Mouse (Mus musculus) forebrain, embryonic 12.5 days (tissue): Measurements from ENCODE around the gene Cox6a1. TPM values are rescaled to one million over a fixed set of nuclear protein-coding genes. Genes with fewer than 3 reads are reported as not detected.

Source experiments
- ATAC-seq: fragments of 200-750 bp; cut with Nextera tagmentation; 2 replicates; pipeline ENCODE4 v1.8.0; 2017; ENCODE audit warnings: moderate TSS enrichment; ENCODE audit not compliant: low FRiP score
- H3K27ac ChIP-seq: fragments of 300-500 bp; sonication (generic); 2 replicates; pipeline ENCODE4 v1.5.1; 2016; ENCODE audit warnings: mild to moderate bottlenecking
- H3K27me3 ChIP-seq: fragments of 300-500 bp; sonication (generic); 2 replicates; pipeline ENCODE4 v1.6.1; 2016; ENCODE audit warnings: mild to moderate bottlenecking
- H3K36me3 ChIP-seq: fragments of 300-500 bp; sonication (generic); replicated peaks from 2 replicates; pipeline ENCODE4 v1.6.1; 2016; ENCODE audit warnings: mild to moderate bottlenecking
- H3K4me1 ChIP-seq: fragments of 300-500 bp; sonication (generic); 2 replicates; pipeline ENCODE4 v1.6.1; 2016
- H3K4me2 ChIP-seq: fragments of 300-500 bp; sonication (generic); 2 replicates; pipeline ENCODE4 v1.6.1; 2016; ENCODE audit warnings: mild to moderate bottlenecking, moderate library complexity
- H3K4me3 ChIP-seq: fragments of 300-500 bp; sonication (generic); replicated peaks from 2 replicates; pipeline ENCODE4 v1.5.1; 2016; ENCODE audit warnings: mild to moderate bottlenecking
- H3K9ac ChIP-seq: fragments of 300-500 bp; sonication (generic); 2 replicates; pipeline ENCODE4 v1.6.1; 2016; ENCODE audit warnings: mild to moderate bottlenecking
- H3K9me3 ChIP-seq: fragments of 300-500 bp; sonication (generic); 2 replicates; pipeline ENCODE4 v1.6.1; 2016
- WGBS: fragments of 180-500 bp; shearing (Covaris S2); methylation state at CpG from one replicate; pipeline ENCODE4 v1.1.7; 2016; 5-methylcytosine and 5-hydroxymethylcytosine counted together
- polyA plus RNA-seq: library from polyadenylated mRNA; unstranded; fragments of >200 nt; fragmentation: Nextera tagmentation; extraction: Ambion mirVana; gene quantifications from 2 replicates; pipeline ENCODE4 v1.2.1, GENCODE M21; 2016

Cox6a1 gene
- polyA plus RNA-seq, 1 experiment from 2014 or later, result 759 TPM

DNA sequence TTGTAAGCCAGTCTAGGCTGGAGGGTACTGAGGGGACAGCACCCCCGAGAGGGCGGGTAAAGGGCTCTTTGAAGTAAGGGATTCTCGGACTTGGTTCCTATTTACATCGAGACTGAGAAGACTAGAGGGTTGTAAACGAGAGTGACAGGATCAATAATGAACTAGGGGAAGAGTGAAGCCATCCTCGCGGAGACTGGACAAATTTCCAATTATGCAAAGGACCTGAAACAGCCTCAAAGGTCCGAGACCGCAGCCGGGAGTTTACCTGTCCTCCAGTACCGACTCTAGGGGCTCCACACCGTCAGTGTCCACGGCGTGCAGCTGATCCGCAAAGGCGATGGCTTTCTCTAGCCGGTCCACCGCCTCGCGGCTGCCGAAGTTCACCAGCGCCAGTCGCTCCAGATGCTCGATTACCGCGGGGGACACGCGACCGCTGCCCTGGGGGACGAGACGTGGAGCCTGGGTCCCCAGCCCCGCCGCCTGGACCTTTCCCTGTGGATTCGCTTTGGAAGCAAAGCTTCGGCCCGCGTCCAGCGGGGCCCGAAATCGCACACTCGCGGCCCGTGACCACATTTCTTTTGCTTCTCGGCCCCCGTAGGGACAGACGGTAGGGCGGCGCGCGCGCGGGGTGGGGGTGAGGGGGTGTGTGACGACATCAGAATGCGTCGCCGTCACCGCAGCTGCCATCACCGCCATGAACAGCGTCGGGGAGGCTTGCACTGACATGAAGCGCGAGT, 8.0 kb downstream of the Cox6a1 start, which contains the start of the genes Gatc and Triap1:
Gatc (minus strand) TSS at position 602 of the 737 bp plus-strand sequence.
Triap1 (plus strand) TSS at position 649 of the 737 bp plus-strand sequence.
- peak; percentile 93 for ATAC-seq
- Histone ChIP-seq H3K4me2 (peak within 1 kb of the TSS; percentile 73), H3K36me3 (peaks cover 54% of the 10 kb centered on the region), H3K27ac (peak within 1 kb of the TSS; percentile 80), H3K4me1 (peaks cover 24% of the 10 kb centered on the region), H3K9ac (peak within 1 kb of the TSS; percentile 87), H3K9me3 (no peaks in the 10 kb centered on the region), H3K27me3 (no peaks in the 10 kb centered on the region), H3K4me3 (peak within 1 kb of the TSS; percentile 87)
- under 1% methylated on average over 62 of the region's 62 CpGs for WGBS

- Histone ChIP-seq H3K4me1 (peaks cover 24% of the 10 kb centered on the region), H3K9me3 (no peaks in the 10 kb centered on the region), H3K36me3 (peaks cover 54% of the 10 kb centered on the region), H3K4me3 (peak overlapping the region; percentile 87), H3K4me2 (peak overlapping the region; percentile 73), H3K9ac (peak overlapping the region; percentile 87), H3K27ac (no peak overlapping the region), H3K27me3 (no peaks in the 10 kb centered on the region)
- 31% methylated on average over 7 of the region's 7 CpGs for WGBS
- ATAC-seq, result no peak
These were observed 8.8 kb downstream of the Cox6a1 start for GRCm38 (mm10) chr5:115340007-115340406.

GRCm38 (mm10) chr5:115333626-115334025, 15.2 kb downstream of the Cox6a1 start:
- H3K27ac ChIP-seq, result no peak overlapping the region
- no peaks in the 10 kb centered on the region for H3K9me3 ChIP-seq
- H3K4me2 ChIP-seq, result no peak overlapping the region
- peaks cover 79% of the 10 kb centered on the region for H3K36me3 ChIP-seq
- H3K4me1 ChIP-seq, result peaks cover 13% of the 10 kb centered on the region
- no peaks in the 10 kb centered on the region for H3K27me3 ChIP-seq
- 72% methylated on average over 3 of the region's 3 CpGs for WGBS
- no peak for ATAC-seq
- no peak overlapping the region for H3K9ac ChIP-seq
- H3K4me3 ChIP-seq, result no peak overlapping the region

- Histone ChIP-seq H3K4me1 (peaks cover 24% of the 10 kb centered on the region), H3K36me3 (peaks cover 64% of the 10 kb centered on the region), H3K27ac (no peak overlapping the region), H3K9ac (no peak overlapping the region), H3K4me2 (no peak overlapping the region), H3K9me3 (no peaks in the 10 kb centered on the region), H3K4me3 (no peak overlapping the region), H3K27me3 (no peaks in the 10 kb centered on the region)
- 88% methylated on average over 9 of the region's 9 CpGs for WGBS
- ATAC-seq, result no peak
These were observed 17.8 kb downstream of the Cox6a1 start for GRCm38 (mm10) chr5:115330955-115331354.

- H3K4me1 ChIP-seq, result peaks cover 26% of the 10 kb centered on the region
- peaks cover 33% of the 10 kb centered on the region for H3K36me3 ChIP-seq
- peak; percentile 44; the same call in 1 of the 2 replicates for ATAC-seq
- no peaks in the 10 kb centered on the region for H3K9me3 ChIP-seq
- H3K4me2 ChIP-seq, result peak overlapping the region; percentile 89
- peak overlapping the region; percentile 89 for H3K27ac ChIP-seq
- under 1% methylated on average over 52 of the region's 55 CpGs for WGBS
- H3K9ac ChIP-seq, result peak overlapping the region; percentile 96
- H3K27me3 ChIP-seq, result no peaks in the 10 kb centered on the region
- H3K4me3 ChIP-seq, result peak overlapping the region; percentile 97
These were observed 20.9 kb downstream of the Cox6a1 start for GRCm38 (mm10) chr5:115327610-115328548.

DNA sequence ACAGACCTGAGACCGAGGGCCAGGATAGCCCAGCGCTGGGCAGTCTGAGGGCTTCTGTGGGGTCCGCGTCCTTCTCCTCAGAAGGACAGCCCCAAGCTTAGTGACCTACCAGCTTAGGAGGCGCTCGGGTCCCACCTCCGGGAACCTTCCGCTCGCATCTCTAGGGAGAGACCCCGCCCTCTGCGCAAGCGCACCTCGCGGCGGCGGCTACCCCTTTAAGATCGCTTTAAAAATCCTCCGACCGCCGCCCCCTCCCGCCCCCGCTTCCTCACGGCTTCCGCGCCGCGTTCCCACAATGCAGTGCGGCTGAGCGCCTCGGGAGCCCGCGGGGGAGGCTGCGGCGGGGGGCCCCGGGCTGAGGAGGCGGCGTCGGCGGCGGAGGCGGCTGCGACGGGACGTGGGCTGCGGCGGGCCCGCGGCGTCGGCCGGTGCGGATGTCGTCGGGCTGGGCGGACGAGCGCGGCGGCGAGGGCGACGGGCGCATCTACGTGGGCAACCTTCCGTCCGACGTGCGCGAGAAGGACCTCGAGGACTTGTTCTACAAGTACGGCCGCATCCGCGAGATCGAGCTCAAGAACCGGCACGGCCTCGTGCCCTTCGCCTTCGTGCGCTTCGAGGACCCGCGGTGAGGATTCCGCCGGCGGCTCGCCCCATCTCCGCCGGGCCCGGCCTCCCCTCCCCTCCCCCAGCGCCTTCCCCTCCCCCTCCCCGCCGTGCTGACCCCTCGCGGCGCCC, 21.7 kb downstream of the Cox6a1 start, which contains the start of gene Srsf9:
Srsf9 (plus strand) TSS at position 303 of the 735 bp plus-strand sequence.
- Histone ChIP-seq H3K27me3 (no peaks in the 10 kb centered on the region), H3K4me1 (peaks cover 26% of the 10 kb centered on the region), H3K27ac (peak within 1 kb of the TSS; percentile 89), H3K9ac (peak within 1 kb of the TSS; percentile 96), H3K4me3 (peak within 1 kb of the TSS; percentile 97), H3K9me3 (no peaks in the 10 kb centered on the region), H3K4me2 (peak within 1 kb of the TSS; percentile 89), H3K36me3 (peaks cover 25% of the 10 kb centered on the region)
- under 1% methylated on average over 79 of the region's 97 CpGs for WGBS
- peak; percentile 95 for ATAC-seq

GRCm38 (mm10) chr5:115326256-115326831, 22.4 kb downstream of the Cox6a1 start:
- Histone ChIP-seq H3K36me3 (peaks cover 18% of the 10 kb centered on the region), H3K4me3 (peak overlapping the region; percentile 97), H3K4me1 (peaks cover 26% of the 10 kb centered on the region), H3K27me3 (no peaks in the 10 kb centered on the region), H3K4me2 (peak overlapping the region; percentile 89), H3K27ac (peak overlapping the region; percentile 89), H3K9ac (peak overlapping the region; percentile 96), H3K9me3 (no peaks in the 10 kb centered on the region)
- peak; percentile 18 for ATAC-seq
- 37% methylated on average over 11 of the region's 11 CpGs for WGBS

- peak; percentile 66 for ATAC-seq
- Histone ChIP-seq H3K9ac (peak overlapping the region; percentile 46), H3K27me3 (peaks cover 5% of the 10 kb centered on the region; the same call in 1 of the 2 replicates), H3K4me3 (peak overlapping the region; percentile 38), H3K4me1 (peaks cover 32% of the 10 kb centered on the region), H3K27ac (peak overlapping the region; percentile 74), H3K4me2 (peak overlapping the region; percentile 75), H3K36me3 (no peaks in the 10 kb centered on the region), H3K9me3 (no peaks in the 10 kb centered on the region)
- WGBS, result under 1% methylated on average over 21 of the region's 22 CpGs
These were observed 29.5 kb downstream of the Cox6a1 start for GRCm38 (mm10) chr5:115319004-115319940.

- 4% methylated on average over 10 of the region's 10 CpGs for WGBS
- H3K9ac ChIP-seq, result no peak overlapping the region
- H3K9me3 ChIP-seq, result no peaks in the 10 kb centered on the region
- ATAC-seq, result peak; percentile 59
- H3K4me3 ChIP-seq, result no peak overlapping the region
- peaks cover 5% of the 10 kb centered on the region; the same call in 1 of the 2 replicates for H3K27me3 ChIP-seq
- H3K4me2 ChIP-seq, result peak overlapping the region; percentile 24
- H3K36me3 ChIP-seq, result no peaks in the 10 kb centered on the region
- peak overlapping the region; percentile 89 for H3K27ac ChIP-seq
- H3K4me1 ChIP-seq, result peaks cover 39% of the 10 kb centered on the region
These were observed 31.0 kb downstream of the Cox6a1 start for GRCm38 (mm10) chr5:115317645-115318328.

DNA sequence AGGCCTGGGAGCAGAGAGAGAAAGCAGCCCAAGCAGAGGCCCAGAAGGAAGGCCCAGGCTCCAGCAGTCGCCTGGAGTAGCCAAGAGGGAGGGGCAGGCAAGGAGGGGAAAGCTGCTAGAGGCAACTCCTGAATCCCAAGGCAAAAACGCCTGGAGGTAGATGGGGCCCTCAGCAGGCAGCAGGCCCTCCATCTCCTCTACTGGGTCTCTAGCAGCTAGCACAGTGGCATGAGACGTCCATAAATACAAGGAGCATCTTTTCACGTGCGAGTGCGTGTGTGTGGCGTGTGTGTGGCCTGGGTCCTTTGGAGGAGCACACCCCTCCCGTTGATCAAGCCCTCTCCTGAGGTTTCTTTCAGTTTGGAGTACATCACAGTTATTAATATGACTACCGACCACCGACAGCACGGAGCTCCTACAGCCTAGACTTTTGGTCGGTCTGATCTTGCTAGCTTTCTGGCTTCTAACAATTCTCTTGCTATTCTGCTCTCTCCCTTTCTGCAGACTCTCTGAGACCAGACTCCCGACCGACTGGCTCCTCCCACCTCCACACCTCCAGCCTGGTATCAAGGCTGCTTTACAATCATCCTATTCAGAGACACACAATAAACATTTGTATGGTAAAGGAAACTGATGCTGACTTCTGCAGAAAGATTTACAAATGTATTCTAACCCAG, 31.7 kb downstream of the Cox6a1 start:
- Histone ChIP-seq H3K4me3 (no peak overlapping the region), H3K9ac (peak overlapping the region; percentile 33; the same call in 1 of the 2 replicates), H3K27me3 (peaks cover 5% of the 10 kb centered on the region; the same call in 1 of the 2 replicates), H3K4me1 (peaks cover 39% of the 10 kb centered on the region), H3K4me2 (peak overlapping the region; percentile 24), H3K36me3 (no peaks in the 10 kb centered on the region), H3K9me3 (no peaks in the 10 kb centered on the region), H3K27ac (peak overlapping the region; percentile 89)
- WGBS, result 3% methylated on average over 14 of the region's 14 CpGs
- peak; percentile 65 for ATAC-seq
